Mouse (Mus musculus) adrenal gland, adult 18-20 months (tissue): Measurements from ENCODE around the gene Glg1. TPM values are rescaled to one million over a fixed set of nuclear protein-coding genes. Genes with fewer than 3 reads are reported as not detected.
"Not testable (repeated sequence)": the region's sequence is repeated elsewhere in the genome, so short reads cannot be mapped to it uniquely, and the experiment has no call there.

Experiments used
- DNase-seq, 2 experiments: peaks; one replicate each; pipeline ENCODE4 v3.0.0; 2021 to 2022; ENCODE audit warnings: low spot score in 2 of 2
- total RNA-seq, 2 experiments: library from RNA; stranded (reverse); gene quantifications; 1 replicate in 1 of 2; 2 replicates in 1 of 2; pipeline ENCODE4 v1.2.3; 2021

Glg1 gene
- total RNA-seq, 2 experiments from 2014 or later: 97.6 to 124 TPM

GRCm38 (mm10) chr8:111258010-111258630 is 896 bp downstream of the Glg1 start:
- no peak for DNase-seq

- DNase-seq: no peak
Observed at GRCm38 (mm10) chr8:111252487-111253112, 6.4 kb downstream of the Glg1 start.

- DNase-seq: no peak
Observed at GRCm38 (mm10) chr8:111250111-111250510, 8.9 kb downstream of the Glg1 start.

GRCm38 (mm10) chr8:111248136-111248535 is 10.9 kb downstream of the Glg1 start:
- DNase-seq: no peak

GRCm38 (mm10) chr8:111246864-111247263 is 12.2 kb downstream of the Glg1 start:
- not testable (repeated sequence) for DNase-seq

GRCm38 (mm10) chr8:111246287-111246830 is 12.7 kb downstream of the Glg1 start:
- no peak for DNase-seq

- no peak for DNase-seq
Observed at GRCm38 (mm10) chr8:111237301-111237700, 21.7 kb downstream of the Glg1 start.

GRCm38 (mm10) chr8:111233730-111234129 is 25.3 kb downstream of the Glg1 start:
- DNase-seq: no peak

GRCm38 (mm10) chr8:111224153-111224552 is 34.9 kb downstream of the Glg1 start:
- DNase-seq: no peak

- no peak for DNase-seq
Observed at GRCm38 (mm10) chr8:111218107-111218506, 40.9 kb downstream of the Glg1 start.

- no peak for DNase-seq
Observed at GRCm38 (mm10) chr8:111213406-111213805, 45.6 kb downstream of the Glg1 start.

GRCm38 (mm10) chr8:111211180-111211579 is 47.8 kb downstream of the Glg1 start:
- DNase-seq: no peak

- no peak for DNase-seq
Observed at GRCm38 (mm10) chr8:111209874-111210273, 49.1 kb downstream of the Glg1 start.

GRCm38 (mm10) chr8:111206321-111206720 is 52.7 kb downstream of the Glg1 start:
- no peak for DNase-seq

GRCm38 (mm10) chr8:111205033-111205432 is 54.0 kb downstream of the Glg1 start:
- DNase-seq: no peak

- DNase-seq: no peak
Observed at GRCm38 (mm10) chr8:111203341-111203740, 55.7 kb downstream of the Glg1 start.

- no peak for DNase-seq
Observed at GRCm38 (mm10) chr8:111197966-111198365, 61.0 kb downstream of the Glg1 start.

- DNase-seq: no peak
Observed at GRCm38 (mm10) chr8:111196181-111196580, 62.8 kb downstream of the Glg1 start.

- DNase-seq: no peak
Observed at GRCm38 (mm10) chr8:111188594-111189211, 70.3 kb downstream of the Glg1 start.

- DNase-seq: no peak
Observed at GRCm38 (mm10) chr8:111187470-111187869, 71.5 kb downstream of the Glg1 start.

- DNase-seq: peak; percentile 63 to 69
Observed at GRCm38 (mm10) chr8:111185472-111185947, 73.5 kb downstream of the Glg1 start.

GRCm38 (mm10) chr8:111171661-111172060 is 87.4 kb downstream of the Glg1 start:
- no peak for DNase-seq
